Mouse (Mus musculus): ENCODE results near the gene Echs1. TPM values are rescaled to one million over a fixed set of nuclear protein-coding genes. Genes with fewer than 3 reads are reported as not detected.
A peak's percentile ranks its signal among the peaks of the same experiment; 100 is the strongest.

The Echs1 gene
- polyA plus RNA-seq (2015; fragmentation: Nextera tagmentation; extraction: Ambion mirVana) = 139 and 143 TPM in 2 replicates

- H3K4me3 ChIP-seq (ENCODE audit: low read depth, low read length) = peak within 1 kb of the TSS; percentile 81
- H3K4me2 ChIP-seq (replicated peaks; ENCODE audit: low read depth) = peak within 1 kb of the TSS; percentile 88
- DNase-seq (ENCODE audit: low spot score) = peak; percentile 95
- peak within 1 kb of the TSS; percentile 94 for H3K27ac ChIP-seq (replicated peaks)
- H3K9ac ChIP-seq (ENCODE audit: low read length) = peak within 1 kb of the TSS; percentile 82
- H3K36me3 ChIP-seq (ENCODE audit: control insufficient read depth, insufficient read depth, low read length) = peaks cover 9% of the 10 kb centered on the region; the same call in 1 of the 2 replicates
- ATAC-seq (ENCODE audit: low FRiP score, low TSS enrichment) = peak; percentile 96
- H3K9me3 ChIP-seq (ENCODE audit: control insufficient read depth, low read length) = no peaks in the 10 kb centered on the region
- TF ChIP-seq EP300 (optimal IDR thresholded peaks at IDR 0.05) (no peak), CTCF (IDR thresholded peaks at IDR 0.05; ENCODE audit: low read depth) (no peak; the same call in 1 of the 2 replicates)
- no peaks in the 10 kb centered on the region for H3K4me1 ChIP-seq (replicated peaks; ENCODE audit: control insufficient read depth, insufficient read depth)
- H3K27me3 ChIP-seq (ENCODE audit: control insufficient read depth, insufficient read depth, low read length) = no peaks in the 10 kb centered on the region
- 3% methylated on average over 28 of the region's 28 CpGs for WGBS
Observed at GRCm38 (mm10) chr7:140116329-140117054, at the start of gene Echs1. Echs1 (minus strand) TSS chr7:140116476.

GRCm38 (mm10) chr7:140164664-140165063 lies 48.4 kb upstream of the Echs1 start, which contains the start of gene Olfr522:
Olfr522 (minus strand) TSS chr7:140164764.
- H3K27ac ChIP-seq (replicated peaks) = no peak within 1 kb of the TSS
- H3K4me1 ChIP-seq (replicated peaks; ENCODE audit: control insufficient read depth, insufficient read depth) = no peaks in the 10 kb centered on the region
- 64% methylated on average over 7 of the region's 7 CpGs for WGBS
- H3K36me3 ChIP-seq (ENCODE audit: control insufficient read depth, insufficient read depth, low read length) = no peaks in the 10 kb centered on the region
- TF ChIP-seq EP300 (optimal IDR thresholded peaks at IDR 0.05) (no peak), CTCF (IDR thresholded peaks at IDR 0.05; ENCODE audit: low read depth) (no peak)
- no peak within 1 kb of the TSS for H3K9ac ChIP-seq (ENCODE audit: low read length)
- no peaks in the 10 kb centered on the region for H3K27me3 ChIP-seq (ENCODE audit: control insufficient read depth, insufficient read depth, low read length)
- DNase-seq (ENCODE audit: low spot score) (no peak), ATAC-seq (ENCODE audit: low FRiP score, low TSS enrichment) (no peak)
- no peak within 1 kb of the TSS for H3K4me2 ChIP-seq (replicated peaks; ENCODE audit: low read depth)
- H3K4me3 ChIP-seq (ENCODE audit: low read depth, low read length) = no peak within 1 kb of the TSS
- 0 out of 2 replicates have a peak, but pooled peaks cover 2% of the 10 kb centered on the region for H3K9me3 ChIP-seq (ENCODE audit: control insufficient read depth, low read length)

- H3K4me2 ChIP-seq (replicated peaks; ENCODE audit: low read depth) = no peak overlapping the region
- ATAC-seq (ENCODE audit: low FRiP score, low TSS enrichment) (no peak), DNase-seq (ENCODE audit: low spot score) (no peak)
- no peak overlapping the region for H3K9ac ChIP-seq (ENCODE audit: low read length)
- H3K27ac ChIP-seq (replicated peaks) = no peak overlapping the region
- no peaks in the 10 kb centered on the region for H3K27me3 ChIP-seq (ENCODE audit: control insufficient read depth, insufficient read depth, low read length)
- no peak for TF ChIP-seq CTCF (IDR thresholded peaks at IDR 0.05; ENCODE audit: low read depth)
- TF ChIP-seq EP300 (optimal IDR thresholded peaks at IDR 0.05) = no peak
- WGBS = 78% methylated on average over 3 of the region's 3 CpGs
- H3K4me3 ChIP-seq (ENCODE audit: low read depth, low read length) = no peak overlapping the region
- H3K36me3 ChIP-seq (ENCODE audit: control insufficient read depth, insufficient read depth, low read length) = no peaks in the 10 kb centered on the region
- H3K9me3 ChIP-seq (ENCODE audit: control insufficient read depth, low read length) = no peaks in the 10 kb centered on the region
- H3K4me1 ChIP-seq (replicated peaks; ENCODE audit: control insufficient read depth, insufficient read depth) = no peaks in the 10 kb centered on the region
Observed at GRCm38 (mm10) chr7:140160363-140160762, 44.1 kb upstream of the Echs1 start.

GRCm38 (mm10) chr7:140154218-140154927 lies 38.1 kb upstream of the Echs1 start, which contains the start of gene Sprn:
Sprn (minus strand) TSS chr7:140154877.
- ATAC-seq (ENCODE audit: low FRiP score, low TSS enrichment) = peak; percentile 13; the same call in 1 of the 2 replicates
- WGBS = 6% methylated on average over 28 of the region's 28 CpGs

DNA sequence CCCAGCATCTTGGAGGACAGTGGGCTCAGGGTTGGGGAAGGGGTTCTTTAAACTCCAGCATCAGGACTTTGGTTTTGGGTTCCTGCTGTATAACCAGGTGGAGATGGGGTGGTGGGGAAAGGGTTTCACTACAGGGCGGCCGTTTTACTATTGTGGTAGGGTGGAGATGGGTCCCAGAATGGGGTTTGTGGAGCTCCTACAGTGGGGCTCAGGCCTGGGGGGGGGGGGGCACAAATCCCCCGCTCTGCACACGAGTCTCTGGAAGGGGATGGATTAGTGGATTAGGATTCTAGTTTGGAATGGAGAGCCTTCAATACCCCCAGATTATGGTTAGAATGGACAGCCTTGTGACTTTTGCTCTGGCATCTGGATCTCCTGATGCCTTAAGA lies 37.5 kb upstream of the Echs1 start:
- Histone ChIP-seq H3K9me3 (ENCODE audit: control insufficient read depth, low read length) (no peaks in the 10 kb centered on the region), H3K27ac (replicated peaks) (no peak overlapping the region), H3K27me3 (ENCODE audit: control insufficient read depth, insufficient read depth, low read length) (no peaks in the 10 kb centered on the region; the same call in 1 of the 2 replicates), H3K4me1 (replicated peaks; ENCODE audit: control insufficient read depth, insufficient read depth) (no peaks in the 10 kb centered on the region), H3K9ac (ENCODE audit: low read length) (no peak overlapping the region), H3K36me3 (ENCODE audit: control insufficient read depth, insufficient read depth, low read length) (no peaks in the 10 kb centered on the region), H3K4me3 (ENCODE audit: low read depth, low read length) (peak overlapping the region; percentile 23; the same call in 1 of the 2 replicates), H3K4me2 (replicated peaks; ENCODE audit: low read depth) (peak overlapping the region; percentile 46)
- no peak for DNase-seq (ENCODE audit: low spot score)
- TF ChIP-seq CTCF (IDR thresholded peaks at IDR 0.05; ENCODE audit: low read depth) (no peak), EP300 (optimal IDR thresholded peaks at IDR 0.05) (no peak)
- no peak for ATAC-seq (ENCODE audit: low FRiP score, low TSS enrichment)
- WGBS = 32% methylated on average over 4 of the region's 4 CpGs

More at GRCm38 (mm10) chr7:140154218-140154927, 38.1 kb upstream of the Echs1 start, which contains the start of gene Sprn:
- Histone ChIP-seq H3K27ac (replicated peaks) (no peak within 1 kb of the TSS), H3K9ac (ENCODE audit: low read length) (0 out of 2 replicates have a peak within 1 kb of the TSS, but pooled peaks have one; percentile 3), H3K36me3 (ENCODE audit: control insufficient read depth, insufficient read depth, low read length) (no peaks in the 10 kb centered on the region), H3K4me1 (replicated peaks; ENCODE audit: control insufficient read depth, insufficient read depth) (no peaks in the 10 kb centered on the region), H3K4me3 (ENCODE audit: low read depth, low read length) (peak within 1 kb of the TSS; percentile 23), H3K27me3 (ENCODE audit: control insufficient read depth, insufficient read depth, low read length) (no peaks in the 10 kb centered on the region; the same call in 1 of the 2 replicates), H3K4me2 (replicated peaks; ENCODE audit: low read depth) (peak within 1 kb of the TSS; percentile 46), H3K9me3 (ENCODE audit: control insufficient read depth, low read length) (no peaks in the 10 kb centered on the region)
- no peak for DNase-seq (ENCODE audit: low spot score)
- TF ChIP-seq EP300 (optimal IDR thresholded peaks at IDR 0.05) = no peak
- no peak for TF ChIP-seq CTCF (IDR thresholded peaks at IDR 0.05; ENCODE audit: low read depth)

Measured in stomach, postnatal 0 days (tissue).